Mouse (Mus musculus): Measurements from ENCODE around the gene Tgfa. TPM values are rescaled to one million over a fixed set of nuclear protein-coding genes. Genes with fewer than 3 reads are reported as not detected.

Gene Tgfa
- polyA plus RNA-seq, 1 experiment from 2014 or later = 1.8 TPM

DNA sequence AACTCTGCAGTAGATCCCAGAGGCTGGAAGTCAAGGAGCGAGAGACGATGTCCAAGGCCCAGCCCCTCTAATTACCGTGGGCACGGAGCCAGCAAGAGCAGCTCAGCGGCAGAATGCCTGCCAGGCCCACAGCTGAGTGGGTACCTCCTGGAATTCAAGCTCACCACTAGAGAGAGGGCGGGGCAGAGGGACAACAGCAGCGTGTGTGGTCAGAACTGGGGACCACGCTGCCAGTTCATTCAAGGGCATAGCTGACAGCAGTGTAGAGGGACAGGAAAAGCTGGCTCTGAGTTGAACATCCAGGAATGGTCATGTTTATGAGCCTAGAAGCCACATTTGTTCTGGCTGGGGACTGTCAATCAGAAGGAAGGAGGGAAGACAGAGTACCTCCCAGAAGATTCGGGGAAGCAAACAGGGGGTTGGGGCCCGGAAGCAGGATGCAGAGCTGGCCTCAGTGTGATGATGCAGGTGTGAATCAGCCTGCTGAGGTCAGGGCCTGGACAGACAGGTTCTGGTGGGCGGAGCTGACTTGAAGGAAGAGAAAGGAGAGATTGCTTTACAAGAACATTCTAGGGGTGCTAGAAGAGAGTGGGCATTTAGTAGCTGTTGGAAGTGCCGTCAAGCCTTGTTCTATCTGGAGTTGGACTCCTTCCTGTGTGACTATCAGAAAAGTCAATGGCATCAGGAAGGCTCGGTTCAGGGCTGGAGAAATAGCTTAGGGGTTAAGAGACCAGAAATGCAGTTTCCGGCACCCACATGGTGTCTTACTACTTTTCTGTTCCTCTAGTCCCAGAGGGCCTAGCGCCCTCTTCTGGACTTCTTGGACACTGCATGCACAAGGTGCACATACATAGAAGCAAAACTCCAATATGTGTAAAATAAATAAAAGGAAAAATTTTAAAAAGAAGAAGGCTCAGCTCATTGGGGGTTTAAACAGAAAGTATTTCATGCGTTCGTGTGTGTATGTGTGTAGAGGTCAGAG lies 37.5 kb upstream of the Tgfa start:
- Histone ChIP-seq H3K4me1 (ENCODE audit: control insufficient read depth, insufficient read depth, low read length) (no peaks in the 10 kb centered on the region), H3K4me2 (ENCODE audit: low read depth, low read length) (no peak overlapping the region)
- 77% methylated on average over 17 of the region's 17 CpGs for WGBS

DNA sequence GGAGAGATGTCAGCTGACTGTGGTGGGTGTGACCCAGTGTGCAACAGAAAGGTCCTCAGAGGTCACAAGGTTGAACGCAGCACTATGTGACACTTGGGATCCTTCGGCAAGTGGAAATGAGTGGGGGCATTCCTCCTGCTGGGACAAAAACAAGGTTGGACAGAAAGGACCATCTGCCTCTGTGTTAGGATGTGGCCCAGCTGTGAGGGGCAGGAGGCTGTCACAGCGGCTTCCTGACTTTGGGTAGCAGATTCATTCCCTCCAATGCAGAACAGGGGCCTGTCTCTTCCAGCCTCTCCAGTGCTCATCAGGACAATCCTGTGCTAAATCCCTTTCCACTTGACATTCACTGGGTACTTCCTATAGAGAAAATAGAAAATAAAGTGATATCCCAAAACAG lies 34.1 kb upstream of the Tgfa start:
- no peak overlapping the region for H3K27ac ChIP-seq (replicated peaks; ENCODE audit: low read depth, low read length)
- H3K36me3 ChIP-seq (replicated peaks; ENCODE audit: control insufficient read depth, insufficient read depth, low read depth, low read length) = no peaks in the 10 kb centered on the region
- no peaks in the 10 kb centered on the region for H3K9me3 ChIP-seq (replicated peaks; ENCODE audit: control insufficient read depth, low read length)
- H3K9ac ChIP-seq (replicated peaks; ENCODE audit: low read length) = no peak overlapping the region
- H3K4me3 ChIP-seq (ENCODE audit: low read depth, low read length) = no peak overlapping the region
- H3K27me3 ChIP-seq (ENCODE audit: control insufficient read depth, insufficient read depth, low read length) = no peaks in the 10 kb centered on the region
- H3K4me1 ChIP-seq (ENCODE audit: control insufficient read depth, insufficient read depth, low read length) = no peaks in the 10 kb centered on the region
- WGBS = 48% methylated on average over 3 of the region's 3 CpGs
- DNase-seq (ENCODE audit: low spot score) = no peak
- no peak for ATAC-seq (replicated peaks; ENCODE audit: insufficient number of reproducible peaks, low FRiP score, low TSS enrichment, low read depth)
- H3K4me2 ChIP-seq (ENCODE audit: low read depth, low read length) = no peak overlapping the region

More for the DNA sequence above, 37.5 kb upstream of the Tgfa start:
- H3K36me3 ChIP-seq (replicated peaks; ENCODE audit: control insufficient read depth, insufficient read depth, low read depth, low read length) = no peaks in the 10 kb centered on the region
- H3K27me3 ChIP-seq (ENCODE audit: control insufficient read depth, insufficient read depth, low read length) = no peaks in the 10 kb centered on the region
- DNase-seq (ENCODE audit: low spot score) = no peak
- H3K4me3 ChIP-seq (ENCODE audit: low read depth, low read length) = no peak overlapping the region
- no peaks in the 10 kb centered on the region for H3K9me3 ChIP-seq (replicated peaks; ENCODE audit: control insufficient read depth, low read length)
- no peak for ATAC-seq (replicated peaks; ENCODE audit: insufficient number of reproducible peaks, low FRiP score, low TSS enrichment, low read depth)
- no peak overlapping the region for H3K27ac ChIP-seq (replicated peaks; ENCODE audit: low read depth, low read length)
- H3K9ac ChIP-seq (replicated peaks; ENCODE audit: low read length) = no peak overlapping the region

DNA sequence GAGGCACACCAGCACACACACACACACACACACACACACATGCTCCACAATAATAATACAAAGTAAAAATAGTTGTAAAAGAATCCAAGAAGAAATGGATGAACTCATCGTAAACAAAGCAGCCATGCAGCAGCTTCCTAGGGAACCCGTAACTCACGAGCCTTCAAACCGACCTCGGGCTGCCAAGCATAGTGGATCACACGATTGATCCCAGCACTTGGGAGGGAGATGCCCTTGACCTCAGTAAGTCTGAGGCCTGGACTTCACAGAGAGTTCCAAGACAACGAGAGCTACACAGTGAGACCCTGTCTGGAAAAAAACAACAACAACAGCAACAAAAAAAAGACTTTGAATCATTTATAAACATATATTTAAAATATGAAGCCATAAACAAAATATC lies 33.4 kb upstream of the Tgfa start:
- ATAC-seq (replicated peaks; ENCODE audit: insufficient number of reproducible peaks, low FRiP score, low TSS enrichment, low read depth) (no peak), DNase-seq (ENCODE audit: low spot score) (no peak)
- Histone ChIP-seq H3K4me1 (ENCODE audit: control insufficient read depth, insufficient read depth, low read length) (no peaks in the 10 kb centered on the region), H3K9ac (replicated peaks; ENCODE audit: low read length) (no peak overlapping the region), H3K27me3 (ENCODE audit: control insufficient read depth, insufficient read depth, low read length) (no peaks in the 10 kb centered on the region), H3K36me3 (replicated peaks; ENCODE audit: control insufficient read depth, insufficient read depth, low read depth, low read length) (no peaks in the 10 kb centered on the region), H3K27ac (replicated peaks; ENCODE audit: low read depth, low read length) (no peak overlapping the region), H3K4me2 (ENCODE audit: low read depth, low read length) (no peak overlapping the region), H3K4me3 (ENCODE audit: low read depth, low read length) (no peak overlapping the region), H3K9me3 (replicated peaks; ENCODE audit: control insufficient read depth, low read length) (no peaks in the 10 kb centered on the region)
- 61% methylated on average over 7 of the region's 7 CpGs for WGBS

DNA sequence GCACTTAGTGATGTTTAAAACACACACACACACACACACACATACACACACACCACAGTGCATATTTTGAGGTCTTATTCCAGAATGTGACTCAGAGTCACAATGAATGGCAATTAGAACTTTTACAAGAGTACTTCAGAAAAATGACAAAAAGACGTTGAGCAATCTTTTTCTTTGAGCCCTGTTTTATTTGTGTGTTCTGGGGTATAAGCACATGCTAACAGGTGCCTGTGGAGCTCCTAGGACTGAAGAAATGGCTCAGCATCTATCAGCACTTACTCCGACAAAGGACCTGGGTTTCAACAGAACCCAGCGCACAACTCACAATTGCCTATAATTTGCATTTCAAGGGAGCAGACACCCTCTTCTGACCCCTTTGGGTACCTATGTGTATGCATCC lies 31.0 kb upstream of the Tgfa start:
- Histone ChIP-seq H3K4me3 (ENCODE audit: low read depth, low read length) (no peak overlapping the region), H3K36me3 (replicated peaks; ENCODE audit: control insufficient read depth, insufficient read depth, low read depth, low read length) (no peaks in the 10 kb centered on the region), H3K4me1 (ENCODE audit: control insufficient read depth, insufficient read depth, low read length) (no peaks in the 10 kb centered on the region), H3K9me3 (replicated peaks; ENCODE audit: control insufficient read depth, low read length) (no peaks in the 10 kb centered on the region), H3K27me3 (ENCODE audit: control insufficient read depth, insufficient read depth, low read length) (no peaks in the 10 kb centered on the region), H3K9ac (replicated peaks; ENCODE audit: low read length) (no peak overlapping the region), H3K27ac (replicated peaks; ENCODE audit: low read depth, low read length) (no peak overlapping the region), H3K4me2 (ENCODE audit: low read depth, low read length) (no peak overlapping the region)
- WGBS = 67% methylated on average over 3 of the region's 3 CpGs
- no peak for ATAC-seq (replicated peaks; ENCODE audit: insufficient number of reproducible peaks, low FRiP score, low TSS enrichment, low read depth)
- no peak for DNase-seq (ENCODE audit: low spot score)

DNA sequence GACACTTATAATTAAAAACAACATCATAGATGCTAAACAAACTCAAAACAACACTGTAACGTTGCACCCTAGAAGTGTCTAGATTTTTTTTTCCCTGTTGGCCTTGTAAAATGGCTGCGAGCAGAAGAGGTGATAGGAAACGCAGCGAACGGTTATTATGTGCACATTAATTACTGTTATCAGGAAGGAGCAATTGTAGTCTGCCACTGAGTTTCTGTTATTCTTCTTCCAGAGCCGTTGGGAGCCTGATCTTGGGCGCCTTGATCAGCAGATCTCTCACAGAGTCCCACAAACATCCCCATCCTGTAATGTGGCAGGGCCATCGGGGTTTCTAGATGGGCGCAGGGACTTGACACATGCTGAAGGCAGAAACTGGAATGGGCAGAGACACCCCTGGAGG lies 28.6 kb upstream of the Tgfa start:
- H3K27me3 ChIP-seq (ENCODE audit: control insufficient read depth, insufficient read depth, low read length) = no peaks in the 10 kb centered on the region
- no peak overlapping the region for H3K9ac ChIP-seq (replicated peaks; ENCODE audit: low read length)
- DNase-seq (ENCODE audit: low spot score) = no peak
- no peaks in the 10 kb centered on the region for H3K36me3 ChIP-seq (replicated peaks; ENCODE audit: control insufficient read depth, insufficient read depth, low read depth, low read length)
- no peak overlapping the region for H3K4me3 ChIP-seq (ENCODE audit: low read depth, low read length)
- H3K27ac ChIP-seq (replicated peaks; ENCODE audit: low read depth, low read length) = no peak overlapping the region
- 83% methylated on average over 9 of the region's 9 CpGs for WGBS
- no peaks in the 10 kb centered on the region for H3K9me3 ChIP-seq (replicated peaks; ENCODE audit: control insufficient read depth, low read length)
- no peaks in the 10 kb centered on the region for H3K4me1 ChIP-seq (ENCODE audit: control insufficient read depth, insufficient read depth, low read length)
- no peak for ATAC-seq (replicated peaks; ENCODE audit: insufficient number of reproducible peaks, low FRiP score, low TSS enrichment, low read depth)
- no peak overlapping the region for H3K4me2 ChIP-seq (ENCODE audit: low read depth, low read length)

DNA sequence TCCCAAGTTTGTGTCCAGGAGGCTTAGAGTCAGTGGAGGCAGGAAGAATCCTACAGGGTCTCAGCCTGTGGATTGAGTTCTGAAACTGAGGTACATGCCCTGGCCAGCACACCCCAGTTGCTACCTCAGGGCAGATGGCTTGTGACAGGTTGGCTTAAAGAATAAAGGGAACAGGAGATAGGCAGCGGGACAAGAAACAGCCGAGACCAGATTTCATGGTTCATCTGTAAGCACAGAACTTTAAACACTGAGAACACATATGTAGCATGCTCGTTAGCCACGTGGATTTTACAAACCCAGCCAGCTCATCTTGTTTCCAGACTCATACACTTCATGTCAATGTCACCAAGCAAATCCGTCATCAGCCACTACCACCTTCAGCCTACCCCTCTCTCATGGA lies 27.2 kb upstream of the Tgfa start:
- H3K4me3 ChIP-seq (ENCODE audit: low read depth, low read length) = no peak overlapping the region
- no peaks in the 10 kb centered on the region for H3K27me3 ChIP-seq (ENCODE audit: control insufficient read depth, insufficient read depth, low read length)
- H3K9me3 ChIP-seq (replicated peaks; ENCODE audit: control insufficient read depth, low read length) = no peaks in the 10 kb centered on the region
- no peaks in the 10 kb centered on the region for H3K4me1 ChIP-seq (ENCODE audit: control insufficient read depth, insufficient read depth, low read length)
- no peaks in the 10 kb centered on the region for H3K36me3 ChIP-seq (replicated peaks; ENCODE audit: control insufficient read depth, insufficient read depth, low read depth, low read length)
- DNase-seq (ENCODE audit: low spot score) = no peak
- H3K4me2 ChIP-seq (ENCODE audit: low read depth, low read length) = no peak overlapping the region
- no peak overlapping the region for H3K9ac ChIP-seq (replicated peaks; ENCODE audit: low read length)
- H3K27ac ChIP-seq (replicated peaks; ENCODE audit: low read depth, low read length) = no peak overlapping the region
- WGBS = 82% methylated on average over 5 of the region's 5 CpGs
- ATAC-seq (replicated peaks; ENCODE audit: insufficient number of reproducible peaks, low FRiP score, low TSS enrichment, low read depth) = no peak

DNA sequence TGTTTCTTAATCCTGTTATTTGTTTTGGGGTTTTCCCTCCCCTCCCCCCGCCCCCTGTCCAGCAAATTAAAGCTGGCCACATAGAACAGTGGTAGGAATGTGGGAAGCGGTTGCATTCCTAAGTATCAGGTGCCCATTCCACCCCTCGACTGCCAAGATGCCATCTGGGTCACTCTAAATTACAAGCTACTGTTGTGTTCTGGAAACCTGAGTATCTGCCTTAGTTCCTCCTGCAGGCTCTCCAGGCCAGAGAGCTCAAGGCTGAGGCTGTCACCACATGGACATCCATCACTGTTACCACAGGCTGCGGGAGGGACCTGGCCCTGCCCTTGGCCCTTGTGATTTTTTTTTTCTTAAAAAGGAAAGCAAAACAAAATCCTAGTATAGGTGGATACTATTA lies 25.9 kb upstream of the Tgfa start:
- Histone ChIP-seq H3K9me3 (replicated peaks; ENCODE audit: control insufficient read depth, low read length) (no peaks in the 10 kb centered on the region), H3K4me3 (ENCODE audit: low read depth, low read length) (no peak overlapping the region), H3K9ac (replicated peaks; ENCODE audit: low read length) (no peak overlapping the region), H3K36me3 (replicated peaks; ENCODE audit: control insufficient read depth, insufficient read depth, low read depth, low read length) (no peaks in the 10 kb centered on the region), H3K4me1 (ENCODE audit: control insufficient read depth, insufficient read depth, low read length) (no peaks in the 10 kb centered on the region), H3K4me2 (ENCODE audit: low read depth, low read length) (no peak overlapping the region), H3K27ac (replicated peaks; ENCODE audit: low read depth, low read length) (no peak overlapping the region), H3K27me3 (ENCODE audit: control insufficient read depth, insufficient read depth, low read length) (no peaks in the 10 kb centered on the region)
- DNase-seq (ENCODE audit: low spot score) (no peak), ATAC-seq (replicated peaks; ENCODE audit: insufficient number of reproducible peaks, low FRiP score, low TSS enrichment, low read depth) (no peak)
- 55% methylated on average over 4 of the region's 4 CpGs for WGBS

DNA sequence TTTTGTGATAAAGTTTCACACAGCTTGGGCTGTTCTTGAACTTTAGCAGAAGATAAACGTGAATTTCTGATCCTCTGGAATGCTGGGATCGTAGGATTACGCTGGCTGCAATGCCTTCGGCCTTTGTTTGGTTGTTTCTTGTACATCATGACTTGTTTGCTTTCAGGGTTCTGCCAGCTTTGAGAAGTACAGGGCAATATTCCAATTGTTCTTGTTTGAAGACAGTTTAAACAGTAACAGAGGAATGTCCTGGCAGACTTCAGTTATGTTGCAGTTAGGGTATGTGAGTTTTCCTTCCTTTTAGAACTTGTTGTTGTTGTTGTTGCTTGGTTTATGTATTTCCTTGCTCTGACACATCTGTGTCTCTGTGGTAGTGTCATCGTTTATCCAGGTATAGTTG lies 18.8 kb upstream of the Tgfa start:
- no peak for DNase-seq (ENCODE audit: low spot score)
- H3K4me1 ChIP-seq (ENCODE audit: control insufficient read depth, insufficient read depth, low read length) = no peaks in the 10 kb centered on the region
- WGBS = 78% methylated on average over 5 of the region's 5 CpGs

More for the DNA sequence above, 18.8 kb upstream of the Tgfa start:
- Histone ChIP-seq H3K36me3 (replicated peaks; ENCODE audit: control insufficient read depth, insufficient read depth, low read depth, low read length) (no peaks in the 10 kb centered on the region), H3K9ac (replicated peaks; ENCODE audit: low read length) (no peak overlapping the region), H3K9me3 (replicated peaks; ENCODE audit: control insufficient read depth, low read length) (no peaks in the 10 kb centered on the region), H3K27ac (replicated peaks; ENCODE audit: low read depth, low read length) (no peak overlapping the region), H3K4me2 (ENCODE audit: low read depth, low read length) (no peak overlapping the region), H3K4me3 (ENCODE audit: low read depth, low read length) (no peak overlapping the region), H3K27me3 (ENCODE audit: control insufficient read depth, insufficient read depth, low read length) (no peaks in the 10 kb centered on the region)
- no peak for ATAC-seq (replicated peaks; ENCODE audit: insufficient number of reproducible peaks, low FRiP score, low TSS enrichment, low read depth)

Measured in embryonic facial prominence, embryonic 11.5 days (tissue).